Mouse (Mus musculus): ENCODE data around the gene Cdkal1.

- no peak for TF ChIP-seq CTCF (conservative IDR thresholded peaks at IDR 0.05; ENCODE audit: low read length)
- TF ChIP-seq POU5F1 (IDR thresholded peaks at IDR 0.05; ENCODE audit: borderline replicate concordance, low read length): no peak
- TF ChIP-seq NANOG (IDR thresholded peaks at IDR 0.05; ENCODE audit: borderline replicate concordance, low read length): no peak
These were observed 636.8 kb downstream of the Cdkal1 start for GRCm38 (mm10) chr13:29218594-29219230.

Measured in E14TG2a.4 (cell line).